ENCODE assay signal across 27 mouse cellular contexts in genomic region chr2:93444280-93444679, GRCm38 (mm10). TPM values are rescaled to one million over a fixed set of nuclear protein-coding genes. Genes with fewer than 3 reads are reported as not detected.
DNase-seq lines count a peak whose midpoint lies in the region; ATAC-seq and TF ChIP-seq lines count a peak whose summit lies in the region.
"Had no signal": no experiment of that assay in that cellular context is flagged by ENCODE, and none has a peak within 500 bp of the region (broad histone marks: within the 10 kb centered on the region; RNA-seq: fewer than 3 reads in every experiment).

No protein-coding gene starts in this region.

- H3K4me1 ChIP-seq in heart, embryonic 10.5 days: peaks cover 52% of the 10 kb centered on the region
- peaks cover 47% of the 10 kb centered on the region for H3K4me1 ChIP-seq in kidney, postnatal 0 days (replicated peaks; ENCODE audit: insufficient read depth, low read length)
- H3K4me1 ChIP-seq in limb, embryonic 10.5 days: peaks cover 63% of the 10 kb centered on the region

- no peaks in the 10 kb centered on the region for H3K9me3 ChIP-seq in heart, embryonic 10.5 days
- H3K9me3 ChIP-seq in kidney, postnatal 0 days (replicated peaks; ENCODE audit: low read length): no peaks in the 10 kb centered on the region
- no peaks in the 10 kb centered on the region for H3K9me3 ChIP-seq in limb, embryonic 10.5 days (replicated peaks)
- H3K9me3 ChIP-seq: forebrain, embryonic 10.5 days; heart, embryonic 13.5 days; hindbrain, embryonic 13.5 days; lung, embryonic 15.5 days; neural tube, embryonic 15.5 days had no signal

- H3K4me2 ChIP-seq in kidney, postnatal 0 days (ENCODE audit: low read length): no peak overlapping the region
- H3K4me2 ChIP-seq: heart, embryonic 13.5 days; hindbrain, embryonic 13.5 days; lung, embryonic 15.5 days; midbrain, embryonic 11.5 days; neural tube, embryonic 15.5 days had no signal

- ATAC-seq in kidney, postnatal 0 days (replicated peaks; ENCODE audit: low FRiP score, low read depth): no peak
- ATAC-seq in CD4-positive, CD25-positive, alpha-beta regulatory T cell, adult 4 months: peak; percentile 67
- ATAC-seq: forebrain, embryonic 16.5 days had no signal

- H3K36me3 ChIP-seq in heart, embryonic 10.5 days: no peaks in the 10 kb centered on the region
- H3K36me3 ChIP-seq in kidney, postnatal 0 days (ENCODE audit: insufficient read depth, low read length): no peaks in the 10 kb centered on the region
- H3K36me3 ChIP-seq in limb, embryonic 10.5 days: no peaks in the 10 kb centered on the region
- H3K36me3 ChIP-seq: forebrain, embryonic 10.5 days; heart, embryonic 13.5 days; hindbrain, embryonic 13.5 days; lung, embryonic 15.5 days; neural tube, embryonic 15.5 days had no signal

- H3K9ac ChIP-seq in kidney, postnatal 0 days (ENCODE audit: low read depth, low read length): no peak overlapping the region
- H3K9ac ChIP-seq: heart, embryonic 13.5 days; lung, embryonic 15.5 days; neural tube, embryonic 15.5 days had no signal

- peaks cover 54% of the 10 kb centered on the region for H3K27me3 ChIP-seq in heart, embryonic 10.5 days (ENCODE audit: insufficient read depth, poor library complexity, severe bottlenecking)
- no peaks in the 10 kb centered on the region for H3K27me3 ChIP-seq in kidney, postnatal 0 days (ENCODE audit: insufficient read depth, low read length)
- H3K27me3 ChIP-seq in limb, embryonic 10.5 days (ENCODE audit: low read depth, poor library complexity, severe bottlenecking): peaks cover 7% of the 10 kb centered on the region
- H3K27me3 ChIP-seq: hindbrain, embryonic 13.5 days; lung, embryonic 15.5 days; neural tube, embryonic 15.5 days had no signal

- H3K27ac ChIP-seq in heart, embryonic 10.5 days: 0 out of 2 replicates have a peak overlapping the region, but pooled peaks have one; percentile 23
- peak overlapping the region; percentile 84 for H3K27ac ChIP-seq in kidney, postnatal 0 days
- H3K27ac ChIP-seq in limb, embryonic 10.5 days: peak overlapping the region; percentile 33; the same call in 1 of the 2 replicates
- H3K27ac ChIP-seq: heart, embryonic 13.5 days; hindbrain, embryonic 13.5 days; lung, embryonic 15.5 days; macrophage; neural tube, embryonic 15.5 days had no signal

- DNase-seq in heart, embryonic 10.5 days (ENCODE audit: low spot score): no peak
- DNase-seq in heart, postnatal 4 days: no peak
- no peak for DNase-seq in kidney, postnatal 0 days (ENCODE audit: low spot score)
- no peak for DNase-seq in kidney, postnatal 25 days
- DNase-seq in limb, embryonic 10.5 days (ENCODE audit: low spot score): no peak
- no peak for DNase-seq in cerebellum, postnatal 25 days
- DNase-seq in cerebellum, adult 9-10 months: no peak
- DNase-seq: adrenal gland, postnatal 36 days; cerebellum, postnatal 10 days; gastrocnemius, postnatal 14 days; heart, adult 18-20 months; heart, postnatal 14 days; kidney, adult 11 months; left cerebral cortex, postnatal 4 days; right cerebral cortex, adult 18-20 months; right cerebral cortex, postnatal 4 days; thymus, adult 2 months; thymus, postnatal 4 days had no signal

- 79% methylated on average over 7 of the region's 7 CpGs for WGBS in heart, embryonic 10.5 days
- WGBS in kidney, postnatal 0 days: 75% methylated on average over 7 of the region's 7 CpGs
- WGBS in limb, embryonic 10.5 days: 88% methylated on average over 7 of the region's 7 CpGs

- no peak for TF ChIP-seq CTCF in kidney, postnatal 0 days (IDR thresholded peaks at IDR 0.05; ENCODE audit: low read depth)

- H3K4me3 ChIP-seq in heart, embryonic 10.5 days: no peak overlapping the region
- no peak overlapping the region for H3K4me3 ChIP-seq in kidney, postnatal 0 days (replicated peaks; ENCODE audit: low read depth, low read length)
- H3K4me3 ChIP-seq in limb, embryonic 10.5 days: no peak overlapping the region
- H3K4me3 ChIP-seq: forebrain, embryonic 10.5 days; heart, embryonic 13.5 days; hindbrain, embryonic 13.5 days; lung, embryonic 15.5 days; neural tube, embryonic 15.5 days had no signal

RNA-seq across cellular contexts. Expression of gene Cd82, which starts 18.7 kb away (rescaled TPM):
- 12.9 and 16.6 TPM in 2 replicates for polyA plus RNA-seq in heart, embryonic 10.5 days (2016; fragmentation: Nextera tagmentation; extraction: Ambion mirVana)
- 10 to 100 TPM; 18.4 to 19.7 TPM for total RNA-seq in heart, postnatal 4 days (2021)
- 85.1 and 89.4 TPM in 2 replicates for polyA plus RNA-seq in kidney, postnatal 0 days (2015; fragmentation: Nextera tagmentation; extraction: Ambion mirVana)
- polyA plus RNA-seq in CD4-positive, CD25-positive, alpha-beta regulatory T cell, adult 4 months (2017; shearing (Covaris generic)): 1,000 to 10,000 TPM in 1 of 2 experiments, 100 to 1,000 TPM in 1; 432 to 1,042 TPM
- polyA plus RNA-seq in limb, embryonic 10.5 days (2016; fragmentation: Nextera tagmentation; extraction: Ambion mirVana): 4.1 and 7.2 TPM in 2 replicates

Comparison
In these comparisons a context has a peak if more than half of its experiments do, and no peak if none do; other contexts are left out.
1. H3K27ac ChIP-seq: peak in every context shown above with its lines; median percentile 84 in kidney, postnatal 0 days; 33 in limb, embryonic 10.5 days; 23 in heart, embryonic 10.5 days.